Mouse (Mus musculus) B cell, adult 2 months (primary cell): ENCODE data around the gene Acot6.

Experiments
- DNase-seq, 2 experiments: peaks; one replicate each; pipeline ENCODE4 v3.0.0; 2022

Gene Acot6

DNA sequence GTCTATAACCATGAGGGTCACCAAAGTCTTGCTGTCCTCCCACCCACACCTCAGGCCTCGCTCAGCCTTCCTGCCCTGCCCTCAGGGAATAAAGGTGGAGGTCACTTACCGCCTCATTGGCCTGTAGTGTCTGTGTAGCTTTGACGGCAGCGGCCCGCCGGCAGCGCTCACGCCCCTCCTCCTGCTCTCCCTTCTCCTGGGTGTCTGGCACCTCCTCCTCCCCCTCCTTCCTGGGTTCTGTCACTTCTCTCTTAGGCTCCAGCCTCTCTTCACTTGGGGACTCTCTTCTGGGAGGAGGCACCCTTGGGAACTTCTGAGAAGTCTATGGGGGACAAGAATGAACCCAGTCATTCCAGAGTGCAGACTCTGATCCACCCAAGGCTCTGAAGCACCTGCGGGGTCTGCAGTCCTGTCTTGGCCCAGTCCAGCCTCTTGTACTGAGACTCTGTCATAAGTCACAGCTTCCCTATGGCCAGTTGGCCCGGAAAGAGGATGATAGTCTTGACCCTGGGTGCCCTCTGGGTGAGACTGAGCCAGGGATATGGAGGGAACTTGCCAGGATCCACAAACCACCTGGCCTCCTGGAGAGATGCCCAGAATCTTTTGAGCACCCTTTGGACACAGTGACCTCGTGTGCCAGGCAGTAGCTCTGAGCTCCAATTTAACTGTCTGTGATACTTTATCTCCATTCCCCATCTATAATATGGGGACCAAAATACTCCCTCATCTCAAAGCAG is 54.5 kb downstream of the Acot6 start:
- DNase-seq, result no peak

DNA sequence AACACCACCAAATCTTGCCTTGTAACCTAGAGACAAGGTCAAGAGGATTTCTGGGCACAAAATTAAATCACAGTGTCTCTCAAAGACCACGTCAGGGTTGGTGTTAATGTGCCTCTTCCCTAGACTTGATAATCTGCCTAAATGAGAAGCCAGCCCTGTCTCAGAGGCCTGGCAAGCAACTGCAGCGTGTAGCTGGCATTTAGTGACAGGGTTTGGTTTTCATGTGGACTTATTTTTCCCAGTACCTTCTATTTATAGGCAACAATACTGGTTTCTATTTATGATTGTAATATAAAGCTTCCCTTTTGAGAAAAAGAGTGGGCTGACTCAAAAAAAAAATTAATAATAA is 55.0 kb downstream of the Acot6 start:
- DNase-seq, result no peak

DNA sequence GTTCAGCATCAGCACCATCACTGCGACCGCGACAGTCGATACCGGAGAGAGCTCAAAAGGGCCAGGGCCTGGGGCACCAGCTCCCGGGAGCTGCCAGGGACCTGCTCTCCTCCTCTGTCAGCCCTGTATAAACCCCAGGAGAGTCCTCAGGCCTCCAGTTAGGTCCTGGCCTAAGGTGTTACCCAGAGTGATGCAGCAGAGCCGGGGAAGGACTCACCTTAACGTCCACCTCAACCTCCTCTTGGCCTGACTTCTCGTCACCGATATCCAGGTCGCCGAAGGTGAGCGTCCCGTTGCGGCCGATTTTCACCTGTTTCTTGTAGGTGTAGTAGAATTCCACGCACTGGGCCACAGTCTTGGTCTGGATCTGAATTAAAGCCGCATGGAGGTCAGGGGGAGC is 55.8 kb downstream of the Acot6 start:
- DNase-seq, result no peak

DNA sequence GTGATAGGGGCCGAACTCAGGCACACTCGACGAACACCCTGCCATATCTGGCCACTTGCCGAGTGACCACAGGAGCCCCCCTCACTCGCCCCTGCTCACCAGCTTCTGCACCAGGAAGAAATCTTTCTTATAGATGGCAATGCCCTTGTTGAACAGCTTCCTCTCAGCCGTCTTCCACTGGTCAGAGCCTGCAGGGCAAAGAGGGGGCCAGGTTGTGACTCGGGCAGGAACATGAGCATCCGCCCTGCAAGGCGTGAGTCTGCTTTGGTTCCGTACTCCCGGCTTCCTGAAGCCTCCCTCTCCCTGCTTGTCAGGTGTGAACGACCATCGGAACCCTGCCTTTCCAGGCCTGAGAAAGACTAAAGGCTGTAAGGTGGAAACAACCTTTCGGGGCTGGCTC is 57.7 kb downstream of the Acot6 start:
- DNase-seq, result no peak

DNA sequence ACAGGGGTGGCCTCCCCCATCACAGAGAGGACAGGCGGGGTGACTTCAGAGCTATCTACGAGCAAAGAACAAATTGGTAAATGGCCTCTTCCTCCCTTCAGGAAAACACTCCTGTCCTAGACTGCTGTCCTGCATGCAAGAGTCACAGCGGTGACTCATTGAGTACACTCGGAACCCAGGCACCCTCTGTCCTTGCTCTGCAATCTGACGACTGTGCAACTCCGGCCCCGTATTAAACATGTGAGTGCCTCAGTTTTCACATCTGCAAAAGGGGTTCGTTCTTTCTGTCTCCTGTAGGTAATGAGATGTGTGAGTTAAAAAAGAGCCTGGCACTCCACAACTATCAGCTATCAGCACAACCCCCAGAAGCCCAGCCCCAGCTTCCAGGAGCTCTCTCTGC is 60.0 kb downstream of the Acot6 start:
- no peak for DNase-seq
